Mouse (Mus musculus): ENCODE measurements around the gene Cfap20. TPM values are rescaled to one million over a fixed set of nuclear protein-coding genes. Genes with fewer than 3 reads are reported as not detected.

Gene Cfap20
- polyA plus RNA-seq, 1 experiment from 2014 or later, result 124 TPM

- no peaks in the 10 kb centered on the region for H3K36me3 ChIP-seq
- H3K27me3 ChIP-seq, result no peaks in the 10 kb centered on the region
- ATAC-seq (ENCODE audit: low read depth), result no peak
- no peak overlapping the region for H3K9ac ChIP-seq
- no peak overlapping the region for H3K4me3 ChIP-seq
- 89% methylated on average over 3 of the region's 3 CpGs for WGBS
- peaks cover 30% of the 10 kb centered on the region for H3K4me1 ChIP-seq (replicated peaks)
- H3K4me2 ChIP-seq, result no peak overlapping the region
- no peaks in the 10 kb centered on the region for H3K9me3 ChIP-seq
- no peak overlapping the region for H3K27ac ChIP-seq (replicated peaks)
Observed at GRCm38 (mm10) chr8:95435930-95436329, 1.3 kb upstream of the Cfap20 start.

- peak overlapping the region; percentile 92 for H3K4me3 ChIP-seq
- no peaks in the 10 kb centered on the region for H3K36me3 ChIP-seq
- H3K4me2 ChIP-seq, result peak overlapping the region; percentile 74
- 89% methylated on average over 9 of the region's 9 CpGs for WGBS
- H3K4me1 ChIP-seq (replicated peaks), result peaks cover 34% of the 10 kb centered on the region
- H3K27ac ChIP-seq (replicated peaks), result peak overlapping the region; percentile 94; the same call in 1 of the 2 replicates
- H3K9ac ChIP-seq, result no peak overlapping the region
- H3K27me3 ChIP-seq, result no peaks in the 10 kb centered on the region
- no peaks in the 10 kb centered on the region for H3K9me3 ChIP-seq
- ATAC-seq (ENCODE audit: low read depth), result no peak
Observed at GRCm38 (mm10) chr8:95435471-95435870, 802 bp upstream of the Cfap20 start.

GRCm38 (mm10) chr8:95434233-95434632 is 436 bp downstream of the Cfap20 start:
- Histone ChIP-seq H3K27ac (replicated peaks) (peak overlapping the region; percentile 94), H3K4me3 (peak overlapping the region; percentile 92), H3K27me3 (no peaks in the 10 kb centered on the region), H3K4me1 (replicated peaks) (peaks cover 47% of the 10 kb centered on the region), H3K9me3 (no peaks in the 10 kb centered on the region), H3K4me2 (peak overlapping the region; percentile 74), H3K36me3 (no peaks in the 10 kb centered on the region), H3K9ac (peak overlapping the region; percentile 94)
- peak; percentile 38 for ATAC-seq (ENCODE audit: low read depth)
- WGBS, result under 1% methylated on average over 25 of the region's 25 CpGs

GRCm38 (mm10) chr8:95433124-95433523 is 1.5 kb downstream of the Cfap20 start:
- H3K27ac ChIP-seq (replicated peaks), result no peak overlapping the region
- ATAC-seq (ENCODE audit: low read depth), result no peak
- 66% methylated on average over 4 of the region's 4 CpGs for WGBS
- peaks cover 58% of the 10 kb centered on the region for H3K4me1 ChIP-seq (replicated peaks)
- H3K4me2 ChIP-seq, result peak overlapping the region; percentile 74
- H3K36me3 ChIP-seq, result no peaks in the 10 kb centered on the region
- no peaks in the 10 kb centered on the region for H3K27me3 ChIP-seq
- peak overlapping the region; percentile 94 for H3K9ac ChIP-seq
- peak overlapping the region; percentile 92 for H3K4me3 ChIP-seq
- no peaks in the 10 kb centered on the region for H3K9me3 ChIP-seq

GRCm38 (mm10) chr8:95432471-95432870 is 2.2 kb downstream of the Cfap20 start:
- H3K4me3 ChIP-seq, result peak overlapping the region; percentile 92
- H3K36me3 ChIP-seq, result no peaks in the 10 kb centered on the region
- H3K9me3 ChIP-seq, result no peaks in the 10 kb centered on the region
- 80% methylated on average over 3 of the region's 3 CpGs for WGBS
- H3K27me3 ChIP-seq, result no peaks in the 10 kb centered on the region
- H3K4me2 ChIP-seq, result peak overlapping the region; percentile 74
- H3K4me1 ChIP-seq (replicated peaks), result peaks cover 64% of the 10 kb centered on the region
- peak overlapping the region; percentile 94 for H3K9ac ChIP-seq
- no peak overlapping the region for H3K27ac ChIP-seq (replicated peaks)
- ATAC-seq (ENCODE audit: low read depth), result no peak

GRCm38 (mm10) chr8:95429945-95430344 is 4.7 kb downstream of the Cfap20 start:
- WGBS, result 0% methylated on average over 3 of the region's 3 CpGs
- H3K4me1 ChIP-seq (replicated peaks), result peaks cover 88% of the 10 kb centered on the region
- H3K9ac ChIP-seq, result 0 out of 2 replicates have a peak overlapping the region, but pooled peaks have one; percentile 52
- H3K36me3 ChIP-seq, result no peaks in the 10 kb centered on the region
- H3K9me3 ChIP-seq, result no peaks in the 10 kb centered on the region
- peak; percentile 41 for ATAC-seq (ENCODE audit: low read depth)
- no peaks in the 10 kb centered on the region for H3K27me3 ChIP-seq
- no peak overlapping the region; the same call in 1 of the 2 replicates for H3K4me3 ChIP-seq
- peak overlapping the region; percentile 41 for H3K4me2 ChIP-seq
- peak overlapping the region; percentile 88 for H3K27ac ChIP-seq (replicated peaks)

GRCm38 (mm10) chr8:95427594-95428535 is 6.8 kb downstream of the Cfap20 start:
- peak overlapping the region; percentile 32 for H3K4me2 ChIP-seq
- 31% methylated on average over 12 of the region's 12 CpGs for WGBS
- peaks cover 84% of the 10 kb centered on the region for H3K4me1 ChIP-seq (replicated peaks)
- H3K36me3 ChIP-seq, result peaks cover 8% of the 10 kb centered on the region
- H3K4me3 ChIP-seq, result no peak overlapping the region
- H3K27me3 ChIP-seq, result no peaks in the 10 kb centered on the region
- H3K27ac ChIP-seq (replicated peaks), result peak overlapping the region; percentile 88
- 0 out of 2 replicates have a peak overlapping the region, but pooled peaks have one; percentile 14 for H3K9ac ChIP-seq
- peak; percentile 48; the same call in 1 of the 2 replicates for ATAC-seq (ENCODE audit: low read depth)
- H3K9me3 ChIP-seq, result no peaks in the 10 kb centered on the region

- peak; percentile 69 for ATAC-seq (ENCODE audit: low read depth)
- no peaks in the 10 kb centered on the region for H3K9me3 ChIP-seq
- peak overlapping the region; percentile 24 for H3K4me2 ChIP-seq
- H3K4me1 ChIP-seq (replicated peaks), result peaks cover 74% of the 10 kb centered on the region
- no peak overlapping the region for H3K4me3 ChIP-seq
- H3K27me3 ChIP-seq, result no peaks in the 10 kb centered on the region
- peak overlapping the region; percentile 88 for H3K27ac ChIP-seq (replicated peaks)
- WGBS, result 44% methylated on average over 2 of the region's 2 CpGs
- peaks cover 18% of the 10 kb centered on the region for H3K36me3 ChIP-seq
- peak overlapping the region; percentile 34; the same call in 1 of the 2 replicates for H3K9ac ChIP-seq
Observed at GRCm38 (mm10) chr8:95426781-95427281, 7.8 kb downstream of the Cfap20 start.

- H3K27me3 ChIP-seq, result no peaks in the 10 kb centered on the region
- peaks cover 39% of the 10 kb centered on the region for H3K36me3 ChIP-seq
- no peak overlapping the region for H3K4me2 ChIP-seq
- no peak overlapping the region for H3K27ac ChIP-seq (replicated peaks)
- H3K9me3 ChIP-seq, result no peaks in the 10 kb centered on the region
- ATAC-seq (ENCODE audit: low read depth), result no peak
- no peak overlapping the region for H3K9ac ChIP-seq
- WGBS, result 93% methylated on average over 7 of the region's 7 CpGs
- H3K4me1 ChIP-seq (replicated peaks), result peaks cover 54% of the 10 kb centered on the region
- H3K4me3 ChIP-seq, result no peak overlapping the region
Observed at GRCm38 (mm10) chr8:95424682-95425081, 10.0 kb downstream of the Cfap20 start.

- Histone ChIP-seq H3K4me3 (no peak overlapping the region), H3K9me3 (no peaks in the 10 kb centered on the region), H3K27ac (replicated peaks) (no peak overlapping the region), H3K4me2 (no peak overlapping the region), H3K27me3 (no peaks in the 10 kb centered on the region), H3K9ac (no peak overlapping the region), H3K4me1 (replicated peaks) (peaks cover 30% of the 10 kb centered on the region), H3K36me3 (peaks cover 52% of the 10 kb centered on the region)
- WGBS, result 94% methylated on average over 14 of the region's 14 CpGs
- no peak for ATAC-seq (ENCODE audit: low read depth)
Observed at GRCm38 (mm10) chr8:95422193-95422810, 12.4 kb downstream of the Cfap20 start.

- Histone ChIP-seq H3K4me2 (no peak overlapping the region), H3K9ac (no peak overlapping the region), H3K4me1 (replicated peaks) (peaks cover 7% of the 10 kb centered on the region; the same call in 1 of the 2 replicates), H3K9me3 (no peaks in the 10 kb centered on the region), H3K27ac (replicated peaks) (no peak overlapping the region), H3K4me3 (no peak overlapping the region), H3K27me3 (no peaks in the 10 kb centered on the region), H3K36me3 (no peaks in the 10 kb centered on the region)
- WGBS, result 52% methylated on average over 10 of the region's 10 CpGs
- ATAC-seq (ENCODE audit: low read depth), result no peak
Observed at GRCm38 (mm10) chr8:95411309-95411972, 23.2 kb downstream of the Cfap20 start.

All from neural tube, embryonic 13.5 days (tissue).